In the genomic region with DNA sequence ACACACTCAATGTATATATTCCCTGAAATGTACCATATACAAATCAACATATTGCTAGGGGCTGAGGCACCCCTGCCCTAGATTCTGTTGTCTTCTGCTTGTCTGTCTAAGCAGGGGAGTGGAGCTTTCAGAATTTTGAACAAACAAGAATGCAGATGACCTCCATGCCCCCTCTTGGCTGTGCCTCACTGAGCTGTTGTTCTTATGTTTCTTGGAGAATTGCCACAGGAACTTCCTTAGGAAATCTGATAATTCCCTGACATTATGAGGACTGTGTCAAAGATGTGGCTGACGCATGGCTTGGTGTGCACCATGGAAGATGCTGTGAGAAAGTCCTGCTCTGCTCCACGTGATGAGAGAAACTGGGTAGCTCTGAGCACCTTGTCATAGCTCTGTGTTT, we compare ENCODE assay signal across 16 mouse cellular contexts. TPM values are rescaled to one million over a fixed set of nuclear protein-coding genes. Genes with fewer than 3 reads are reported as not detected.
DNase-seq lines count a peak whose midpoint lies in the region; ATAC-seq and TF ChIP-seq lines count a peak whose summit lies in the region.
"Had no signal": no experiment of that assay in that cellular context is flagged by ENCODE, and none has a peak within 500 bp of the region (broad histone marks: within the 10 kb centered on the region; RNA-seq: fewer than 3 reads in every experiment).

No protein-coding gene starts in this region.

- H3K27ac ChIP-seq in embryonic facial prominence, embryonic 14.5 days (replicated peaks; ENCODE audit: low read depth, low read length) = no peak overlapping the region
- H3K27ac ChIP-seq in embryonic facial prominence, embryonic 10.5 days (replicated peaks) = no peak overlapping the region
- 0 out of 4 replicates have a peak overlapping the region, but pooled peaks of 1 of the 2 experiments have one; percentile 14 for H3K27ac ChIP-seq in heart, embryonic 14.5 days (replicated peaks in 1 of 2; ENCODE audit: control insufficient read depth in 1 of 2, insufficient read depth in 1 of 2, low read depth in 2 of 2, low read length in 2 of 2)
- no peak overlapping the region for H3K27ac ChIP-seq in lung, embryonic 14.5 days (ENCODE audit: low read depth)
- H3K27ac ChIP-seq: hindbrain, embryonic 14.5 days; liver, embryonic 13.5 days had no signal

- DNase-seq in embryonic facial prominence, embryonic 14.5 days (ENCODE audit: low spot score) = peak; percentile 45
- DNase-seq in embryonic facial prominence, embryonic 10.5 days (ENCODE audit: low spot score) = no peak
- DNase-seq in kidney, adult 8-10 months = peak; percentile 18 to 38
- DNase-seq in lung, embryonic 14.5 days = peak; percentile 72
- DNase-seq in cerebellum, adult 8-10 months = no peak
- no peak for DNase-seq in embryo, embryonic 10.5 days (ENCODE audit: low spot score)
- no peak for DNase-seq in cerebellum, adult 11 months
- DNase-seq: liver, embryonic 13.5 days had no signal

- H3K27me3 ChIP-seq in embryonic facial prominence, embryonic 14.5 days (replicated peaks; ENCODE audit: control insufficient read depth, insufficient read depth, low read length) = no peaks in the 10 kb centered on the region
- H3K27me3 ChIP-seq in embryonic facial prominence, embryonic 10.5 days (replicated peaks; ENCODE audit: low read depth, poor library complexity, severe bottlenecking) = no peaks in the 10 kb centered on the region
- H3K27me3 ChIP-seq in heart, embryonic 14.5 days (ENCODE audit: control insufficient read depth, insufficient read depth, low read length) = no peaks in the 10 kb centered on the region
- no peaks in the 10 kb centered on the region for H3K27me3 ChIP-seq in lung, embryonic 14.5 days (ENCODE audit: insufficient read depth, low read length)
- H3K27me3 ChIP-seq: liver, embryonic 13.5 days had no signal

- whole genome bisulfite sequencing in embryonic facial prominence, embryonic 14.5 days = 65% methylated on average over 2 of the region's 2 CpGs
- WGBS in embryonic facial prominence, embryonic 10.5 days = 65% methylated on average over 2 of the region's 2 CpGs
- WGBS in heart, embryonic 14.5 days = 47% methylated on average over 2 of the region's 2 CpGs
- 34% methylated on average over 2 of the region's 2 CpGs for WGBS in lung, embryonic 14.5 days

- no peak overlapping the region for H3K4me2 ChIP-seq in embryonic facial prominence, embryonic 14.5 days (ENCODE audit: low read depth, low read length)
- H3K4me2 ChIP-seq in heart, embryonic 14.5 days (ENCODE audit: low read length) = no peak overlapping the region
- no peak overlapping the region for H3K4me2 ChIP-seq in lung, embryonic 14.5 days
- H3K4me2 ChIP-seq: hindbrain, embryonic 14.5 days; liver, embryonic 13.5 days had no signal

- TF ChIP-seq CTCF in lung, embryonic 14.5 days (IDR thresholded peaks at IDR 0.05; ENCODE audit: low read depth) = no peak

- H3K4me3 ChIP-seq in embryonic facial prominence, embryonic 14.5 days (ENCODE audit: low read depth, low read length) = no peak overlapping the region
- no peak overlapping the region for H3K4me3 ChIP-seq in embryonic facial prominence, embryonic 10.5 days
- no peak overlapping the region for H3K4me3 ChIP-seq in heart, embryonic 14.5 days (ENCODE audit: control insufficient read depth in 1 of 2, insufficient read depth in 1 of 2, low read depth in 1 of 2, low read length in 2 of 2)
- H3K4me3 ChIP-seq in lung, embryonic 14.5 days (ENCODE audit: low read depth, low read length) = no peak overlapping the region
- H3K4me3 ChIP-seq: liver, embryonic 13.5 days; myocyte had no signal

- no peak overlapping the region for H3K9ac ChIP-seq in embryonic facial prominence, embryonic 14.5 days (ENCODE audit: low read depth, low read length)
- no peak overlapping the region for H3K9ac ChIP-seq in heart, embryonic 14.5 days (ENCODE audit: low read length)
- no peak overlapping the region for H3K9ac ChIP-seq in lung, embryonic 14.5 days
- H3K9ac ChIP-seq: hindbrain, embryonic 14.5 days; liver, embryonic 13.5 days had no signal

- ATAC-seq in embryonic facial prominence, embryonic 14.5 days (ENCODE audit: low read depth) = no peak
- ATAC-seq in heart, embryonic 14.5 days (ENCODE audit: insufficient number of reproducible peaks, insufficient read depth, low FRiP score, low read depth) = peak; percentile 39; the same call in 1 of the 2 replicates
- peak; percentile 66; the same call in 1 of the 2 replicates for ATAC-seq in lung, embryonic 14.5 days (ENCODE audit: insufficient read depth)

- no peaks in the 10 kb centered on the region for H3K9me3 ChIP-seq in embryonic facial prominence, embryonic 14.5 days (ENCODE audit: control insufficient read depth, low read length)
- H3K9me3 ChIP-seq in embryonic facial prominence, embryonic 10.5 days = no peaks in the 10 kb centered on the region
- H3K9me3 ChIP-seq in heart, embryonic 14.5 days (ENCODE audit: control insufficient read depth, low read length) = no peaks in the 10 kb centered on the region
- no peaks in the 10 kb centered on the region for H3K9me3 ChIP-seq in lung, embryonic 14.5 days (ENCODE audit: low read depth, low read length)
- H3K9me3 ChIP-seq: liver, embryonic 13.5 days had no signal

- H3K36me3 ChIP-seq in embryonic facial prominence, embryonic 14.5 days (ENCODE audit: control insufficient read depth, insufficient read depth, low read length) = no peaks in the 10 kb centered on the region
- H3K36me3 ChIP-seq in embryonic facial prominence, embryonic 10.5 days (replicated peaks) = no peaks in the 10 kb centered on the region
- H3K36me3 ChIP-seq in heart, embryonic 14.5 days (ENCODE audit: control insufficient read depth, insufficient read depth, low read length) = no peaks in the 10 kb centered on the region
- no peaks in the 10 kb centered on the region for H3K36me3 ChIP-seq in lung, embryonic 14.5 days (ENCODE audit: insufficient read depth)
- H3K36me3 ChIP-seq: liver, embryonic 13.5 days had no signal

- 0 out of 2 replicates have a peak, but pooled peaks cover 3% of the 10 kb centered on the region for H3K4me1 ChIP-seq in embryonic facial prominence, embryonic 14.5 days (ENCODE audit: control insufficient read depth, insufficient read depth, low read length)
- peaks cover 7% of the 10 kb centered on the region for H3K4me1 ChIP-seq in embryonic facial prominence, embryonic 10.5 days
- no peaks in the 10 kb centered on the region for H3K4me1 ChIP-seq in heart, embryonic 14.5 days (ENCODE audit: control insufficient read depth in 2 of 2, insufficient read depth in 2 of 2, low read length in 2 of 2)
- no peaks in the 10 kb centered on the region for H3K4me1 ChIP-seq in lung, embryonic 14.5 days (ENCODE audit: insufficient read depth)
- H3K4me1 ChIP-seq: liver, embryonic 13.5 days had no signal

RNA-seq across cellular contexts. Expression of a gene that starts 57.0 kb away (rescaled TPM):
- not detected in 2 replicates for polyA plus RNA-seq in embryonic facial prominence, embryonic 14.5 days (2014; fragmentation: Nextera tagmentation; extraction: Ambion mirVana)
- polyA plus RNA-seq in embryonic facial prominence, embryonic 10.5 days (2016; fragmentation: Nextera tagmentation; extraction: Ambion mirVana) = not detected in 2 replicates
- polyA plus RNA-seq in heart, embryonic 14.5 days (2014; fragmentation: Nextera tagmentation; extraction: Ambion mirVana) = not detected in 2 replicates
- not detected in 2 replicates for polyA plus RNA-seq in lung, embryonic 14.5 days (2014; fragmentation: Nextera tagmentation; extraction: Ambion mirVana)
- polyA plus RNA-seq: cortical plate, adult 2 months; gonadal fat pad, adult 2 months; hindbrain, embryonic 14.5 days; liver, embryonic 13.5 days; myocyte; small intestine, adult 2 months; stomach, embryonic 16.5 days; urinary bladder, adult 2 months had no signal

Comparison
In these comparisons a context has a peak if more than half of its experiments do, and no peak if none do; other contexts are left out.
1. DNase-seq: peak in embryonic facial prominence, embryonic 14.5 days (single experiment), kidney, adult 8-10 months (2 of 2) and lung, embryonic 14.5 days (single experiment); none in embryonic facial prominence, embryonic 10.5 days (single experiment), cerebellum, adult 8-10 months (single experiment), embryo, embryonic 10.5 days (single experiment) and cerebellum, adult 11 months (single experiment).